Mouse (Mus musculus): ENCODE measurements around the gene Pdilt. TPM values are rescaled to one million over a fixed set of nuclear protein-coding genes. Genes with fewer than 3 reads are reported as not detected.
A peak's percentile ranks its signal among the peaks of the same experiment; 100 is the strongest.

Pdilt gene
- polyA plus RNA-seq, 1 experiment from 2014 or later: 0.11 TPM

DNA sequence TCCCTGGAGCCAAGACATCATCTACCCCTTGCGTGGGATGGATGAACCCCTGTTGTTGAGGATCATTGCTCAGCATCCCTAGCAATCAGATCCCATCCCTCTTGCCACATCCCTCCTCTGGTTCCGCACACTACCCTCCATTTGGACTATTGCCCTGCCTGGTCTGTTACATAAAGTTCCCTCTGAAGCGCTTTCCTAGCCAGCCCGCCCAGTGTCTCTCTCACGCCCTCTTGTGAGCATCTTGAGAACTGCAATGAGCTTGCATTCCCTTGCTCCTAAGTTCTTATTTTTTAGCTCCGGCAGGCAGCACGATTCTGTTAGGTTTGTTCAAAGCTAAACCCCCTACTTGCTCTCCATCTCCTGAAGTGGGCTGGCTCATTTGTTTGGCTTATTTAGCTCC, 10.2 kb downstream of the Pdilt start:
- ATAC-seq (ENCODE audit: insufficient read depth) (no peak), DNase-seq (peak; percentile 63)
- peak; percentile 78 for TF ChIP-seq CTCF (IDR thresholded peaks at IDR 0.05; ENCODE audit: low read depth)

DNA sequence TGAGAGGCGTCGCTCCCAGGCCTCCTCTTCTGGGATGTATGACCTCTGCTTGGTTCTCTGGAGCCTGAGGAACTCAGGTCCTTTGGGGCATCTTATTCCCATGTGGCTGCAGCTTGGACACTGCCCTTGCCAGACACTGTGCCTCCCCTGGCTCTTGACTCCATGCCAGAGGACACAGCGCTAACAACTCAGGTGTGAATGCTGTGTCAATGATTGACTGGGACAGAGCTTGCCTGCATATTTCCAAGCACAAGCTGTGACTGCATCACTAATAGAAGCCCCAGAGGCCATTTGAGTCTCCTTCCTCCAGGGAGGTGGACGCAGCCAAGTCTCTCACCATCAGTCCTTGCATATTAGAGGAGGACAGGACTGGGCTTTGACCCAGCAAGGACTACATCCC, 12.1 kb downstream of the Pdilt start:
- DNase-seq (no peak), ATAC-seq (ENCODE audit: insufficient read depth) (no peak)

More for the DNA sequence above, 10.2 kb downstream of the Pdilt start:
- no peak overlapping the region for H3K4me3 ChIP-seq (ENCODE audit: low read depth, low read length)
- H3K9ac ChIP-seq: no peak overlapping the region
- H3K9me3 ChIP-seq (ENCODE audit: low read depth, low read length): no peaks in the 10 kb centered on the region
- 26% methylated on average over 7 of the region's 7 CpGs for WGBS
- no peak overlapping the region for H3K27ac ChIP-seq (ENCODE audit: low read depth)
- no peak overlapping the region for H3K4me2 ChIP-seq
- no peaks in the 10 kb centered on the region for H3K36me3 ChIP-seq (ENCODE audit: insufficient read depth)
- no peaks in the 10 kb centered on the region for H3K4me1 ChIP-seq (ENCODE audit: insufficient read depth)
- H3K27me3 ChIP-seq (ENCODE audit: insufficient read depth, low read length): no peaks in the 10 kb centered on the region

DNA sequence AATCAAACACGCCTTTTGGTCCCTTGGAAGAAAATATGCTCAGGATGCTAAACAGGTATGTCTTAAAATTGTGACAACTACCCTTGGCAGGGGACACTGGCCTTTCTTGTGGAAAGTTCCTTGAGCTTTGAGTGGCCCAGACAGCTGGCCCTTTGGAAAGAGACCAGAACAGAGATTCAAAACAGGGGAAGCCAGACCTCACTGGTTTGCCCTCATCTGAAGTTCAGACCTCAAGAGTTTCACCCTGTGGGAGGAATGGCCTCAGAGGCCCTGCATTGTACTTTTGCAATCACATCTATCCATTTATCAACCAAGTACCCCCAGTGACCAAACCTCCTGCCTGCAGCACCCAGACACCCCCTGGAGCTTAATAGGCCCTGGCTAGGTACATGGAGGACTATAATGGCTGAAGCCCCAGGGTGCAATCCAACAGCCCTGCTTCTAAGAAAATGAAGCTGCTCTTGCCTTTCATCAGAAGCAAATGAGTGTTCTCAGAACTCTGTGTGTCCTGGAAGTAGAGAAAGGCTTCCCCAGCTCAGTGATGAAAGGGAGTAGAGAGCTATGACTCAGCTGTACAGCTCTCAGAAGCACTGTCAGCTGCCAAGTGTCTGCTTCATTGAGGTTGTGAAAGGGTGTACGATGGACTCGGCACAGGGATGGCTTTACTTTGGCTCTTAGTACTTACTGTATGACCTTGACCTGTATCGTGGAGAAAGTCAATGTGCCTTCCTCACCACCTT, 33.1 kb downstream of the Pdilt start:
- Histone ChIP-seq H3K4me3 (ENCODE audit: low read depth, low read length) (no peak overlapping the region), H3K9me3 (ENCODE audit: low read depth, low read length) (no peaks in the 10 kb centered on the region), H3K9ac (no peak overlapping the region), H3K27ac (ENCODE audit: low read depth) (no peak overlapping the region), H3K4me1 (ENCODE audit: insufficient read depth) (no peaks in the 10 kb centered on the region), H3K4me2 (no peak overlapping the region), H3K36me3 (ENCODE audit: insufficient read depth) (no peaks in the 10 kb centered on the region), H3K27me3 (ENCODE audit: insufficient read depth, low read length) (no peaks in the 10 kb centered on the region)
- 75% methylated on average over 4 of the region's 4 CpGs for WGBS
- TF ChIP-seq CTCF (IDR thresholded peaks at IDR 0.05; ENCODE audit: low read depth): no peak
- DNase-seq: no peak
- ATAC-seq (ENCODE audit: insufficient read depth): no peak

More for the DNA sequence above, 12.1 kb downstream of the Pdilt start:
- no peak overlapping the region for H3K27ac ChIP-seq (ENCODE audit: low read depth)
- H3K27me3 ChIP-seq (ENCODE audit: insufficient read depth, low read length): no peaks in the 10 kb centered on the region
- H3K9me3 ChIP-seq (ENCODE audit: low read depth, low read length): no peaks in the 10 kb centered on the region
- no peak overlapping the region for H3K4me2 ChIP-seq
- no peak overlapping the region for H3K9ac ChIP-seq
- no peak overlapping the region for H3K4me3 ChIP-seq (ENCODE audit: low read depth, low read length)
- no peaks in the 10 kb centered on the region for H3K4me1 ChIP-seq (ENCODE audit: insufficient read depth)
- 85% methylated on average over 4 of the region's 4 CpGs for WGBS
- H3K36me3 ChIP-seq (ENCODE audit: insufficient read depth): no peaks in the 10 kb centered on the region
- no peak for TF ChIP-seq CTCF (IDR thresholded peaks at IDR 0.05; ENCODE audit: low read depth)

DNA sequence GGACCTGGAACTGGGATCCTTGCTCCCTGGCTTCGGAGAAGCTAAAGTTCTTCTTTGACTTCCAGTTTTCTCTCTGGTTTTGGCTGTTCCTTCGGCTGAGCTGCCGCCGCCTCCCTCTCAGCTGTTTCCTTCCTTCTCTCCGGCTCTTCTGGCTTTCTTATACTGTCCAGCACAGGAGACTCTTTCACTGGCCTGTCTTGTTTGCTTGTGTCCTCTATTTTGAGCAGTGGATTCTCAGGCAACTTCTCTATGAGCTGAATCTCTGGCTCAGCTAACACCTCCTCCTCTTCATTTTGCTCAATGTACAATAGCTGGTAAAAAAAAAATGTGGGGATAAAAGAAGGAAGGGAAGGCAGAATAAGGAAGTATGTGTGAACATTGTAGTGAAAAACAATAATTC, 36.6 kb downstream of the Pdilt start:
- DNase-seq: no peak
- 75% methylated on average over 5 of the region's 5 CpGs for WGBS

DNA sequence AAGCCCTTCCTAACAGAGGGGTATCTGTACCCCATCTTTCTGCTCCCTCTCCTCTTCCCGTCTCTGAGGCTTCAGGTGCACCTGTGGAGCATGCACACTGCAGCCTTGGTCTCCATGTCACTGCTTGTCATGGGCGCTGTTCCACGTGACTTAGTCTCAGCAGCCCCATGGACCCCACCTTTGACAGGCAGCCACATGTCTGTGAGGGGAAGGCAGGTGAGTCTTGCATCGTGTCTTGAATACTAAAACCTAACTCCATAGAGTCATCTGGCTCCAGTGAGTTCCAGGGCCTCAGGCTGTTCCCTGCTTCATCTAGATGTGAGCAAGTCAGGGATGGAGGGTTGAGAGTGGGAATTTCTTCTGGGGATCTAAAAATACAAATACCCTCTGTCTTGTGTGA, 39.1 kb downstream of the Pdilt start:
- Histone ChIP-seq H3K4me3 (ENCODE audit: low read depth, low read length) (no peak overlapping the region), H3K27me3 (ENCODE audit: insufficient read depth, low read length) (no peaks in the 10 kb centered on the region), H3K4me2 (no peak overlapping the region), H3K36me3 (ENCODE audit: insufficient read depth) (no peaks in the 10 kb centered on the region), H3K4me1 (ENCODE audit: insufficient read depth) (no peaks in the 10 kb centered on the region), H3K27ac (ENCODE audit: low read depth) (no peak overlapping the region), H3K9ac (no peak overlapping the region), H3K9me3 (ENCODE audit: low read depth, low read length) (no peaks in the 10 kb centered on the region)
- WGBS: 74% methylated on average over 4 of the region's 4 CpGs
- DNase-seq (no peak), ATAC-seq (ENCODE audit: insufficient read depth) (no peak)
- TF ChIP-seq CTCF (IDR thresholded peaks at IDR 0.05; ENCODE audit: low read depth): no peak

More for the DNA sequence above, 36.6 kb downstream of the Pdilt start:
- Histone ChIP-seq H3K9ac (no peak overlapping the region), H3K4me3 (ENCODE audit: low read depth, low read length) (no peak overlapping the region), H3K9me3 (ENCODE audit: low read depth, low read length) (no peaks in the 10 kb centered on the region), H3K27ac (ENCODE audit: low read depth) (no peak overlapping the region), H3K36me3 (ENCODE audit: insufficient read depth) (no peaks in the 10 kb centered on the region), H3K27me3 (ENCODE audit: insufficient read depth, low read length) (no peaks in the 10 kb centered on the region), H3K4me2 (no peak overlapping the region), H3K4me1 (ENCODE audit: insufficient read depth) (no peaks in the 10 kb centered on the region)
- no peak for ATAC-seq (ENCODE audit: insufficient read depth)
- no peak for TF ChIP-seq CTCF (IDR thresholded peaks at IDR 0.05; ENCODE audit: low read depth)

DNA sequence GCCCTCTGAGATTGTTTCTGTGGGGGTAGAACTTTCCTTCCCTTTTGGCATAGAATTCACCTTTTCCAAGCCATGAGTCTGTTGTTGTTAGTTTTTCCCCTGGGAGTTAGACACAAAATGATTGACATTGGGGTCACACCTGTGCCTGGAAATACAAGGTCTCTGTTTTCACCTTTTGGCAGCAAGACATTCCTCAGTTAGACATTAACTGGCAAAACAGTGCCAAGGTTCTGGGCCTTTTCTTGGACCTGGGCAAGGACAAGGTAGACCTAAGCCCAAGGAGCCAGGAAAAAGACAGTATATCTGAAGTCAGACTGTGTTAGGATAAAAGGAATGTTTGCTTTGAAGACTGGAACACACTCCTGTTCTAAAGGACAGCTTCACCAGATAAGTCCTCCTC, 44.0 kb downstream of the Pdilt start, which contains the start of gene Umod:
Gene Umod (minus strand): TSS at position 27 of the 400 bp plus-strand sequence.
- H3K9me3 ChIP-seq (ENCODE audit: low read depth, low read length): no peaks in the 10 kb centered on the region
- no peak for DNase-seq
- H3K4me2 ChIP-seq: no peak within 1 kb of the TSS
- TF ChIP-seq CTCF (IDR thresholded peaks at IDR 0.05; ENCODE audit: low read depth): no peak
- no peaks in the 10 kb centered on the region for H3K27me3 ChIP-seq (ENCODE audit: insufficient read depth, low read length)
- no peak within 1 kb of the TSS for H3K9ac ChIP-seq
- H3K4me1 ChIP-seq (ENCODE audit: insufficient read depth): no peaks in the 10 kb centered on the region
- no peak within 1 kb of the TSS for H3K27ac ChIP-seq (ENCODE audit: low read depth)
- ATAC-seq (ENCODE audit: insufficient read depth): no peak
- no peak within 1 kb of the TSS for H3K4me3 ChIP-seq (ENCODE audit: low read depth, low read length)
- no peaks in the 10 kb centered on the region for H3K36me3 ChIP-seq (ENCODE audit: insufficient read depth)

DNA sequence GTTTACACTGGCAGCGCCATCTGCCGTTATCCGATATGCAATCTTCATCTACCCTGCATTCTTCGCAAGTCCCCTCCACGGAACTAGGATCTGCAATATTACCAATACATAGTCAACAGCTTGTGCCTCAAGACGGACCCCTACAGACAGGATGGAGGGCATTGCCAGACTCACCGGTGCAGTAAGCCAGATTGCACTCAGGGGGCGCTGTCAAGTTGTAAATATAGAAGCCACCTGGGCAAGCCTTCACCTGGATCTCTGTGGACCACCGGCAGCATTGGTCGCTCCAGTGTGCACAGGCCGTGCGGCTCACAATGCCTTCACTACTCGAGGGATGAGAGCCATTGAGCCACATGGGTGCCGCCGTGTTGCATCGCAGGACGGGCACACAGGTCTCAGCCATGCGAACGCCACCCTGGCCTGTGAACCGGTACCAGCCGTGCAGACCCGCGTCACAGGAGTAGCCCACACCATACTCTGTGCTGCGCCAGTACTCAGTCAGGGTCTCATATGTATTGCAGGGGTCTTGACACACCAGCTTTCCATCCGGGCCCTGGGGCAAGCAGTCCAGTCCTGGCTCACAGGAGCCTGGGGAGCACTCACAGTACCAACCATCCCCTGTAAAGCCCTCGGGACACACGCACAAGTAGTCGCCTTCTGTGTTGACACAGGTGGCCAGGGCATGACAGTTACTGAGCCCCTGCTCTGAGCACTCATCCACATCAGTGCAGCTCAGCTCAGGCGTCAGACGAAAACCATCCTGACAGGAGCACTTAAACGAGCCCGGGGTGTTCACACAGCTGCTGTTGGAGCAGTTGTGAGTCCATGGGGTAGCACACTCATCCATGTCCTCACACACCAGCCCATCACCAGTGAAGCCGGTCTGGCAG, 46.5 kb downstream of the Pdilt start:
- H3K9ac ChIP-seq: no peak overlapping the region
- H3K4me3 ChIP-seq (ENCODE audit: low read depth, low read length): no peak overlapping the region
- no peak overlapping the region for H3K4me2 ChIP-seq
- DNase-seq: no peak
- no peaks in the 10 kb centered on the region for H3K27me3 ChIP-seq (ENCODE audit: insufficient read depth, low read length)
- no peak overlapping the region for H3K27ac ChIP-seq (ENCODE audit: low read depth)
- TF ChIP-seq CTCF (IDR thresholded peaks at IDR 0.05; ENCODE audit: low read depth): 0 out of 2 replicates have a peak, but pooled peaks have one; percentile 14
- no peaks in the 10 kb centered on the region for H3K9me3 ChIP-seq (ENCODE audit: low read depth, low read length)
- 60% methylated on average over 33 of the region's 33 CpGs for WGBS
- H3K4me1 ChIP-seq (ENCODE audit: insufficient read depth): no peaks in the 10 kb centered on the region
- no peaks in the 10 kb centered on the region for H3K36me3 ChIP-seq (ENCODE audit: insufficient read depth)
- peak; percentile 52; the same call in 1 of the 2 replicates for ATAC-seq (ENCODE audit: insufficient read depth)
